Mouse (Mus musculus) layer of hippocampus, adult 8-10 months (tissue): ENCODE measurements around the gene Hal. TPM values are rescaled to one million over a fixed set of nuclear protein-coding genes. Genes with fewer than 3 reads are reported as not detected.

Experiments
- DNase-seq, 2 experiments: peaks; one replicate each; pipeline ENCODE4 v3.0.0; 2022; ENCODE audit warnings: low spot score in 2 of 2
- total RNA-seq, 4 experiments: library from RNA; stranded (reverse); gene quantifications; 2 replicates each; pipeline ENCODE4 v1.2.4; 2022

Gene Hal
- total RNA-seq, 4 experiments from 2014 or later: 0.16 to 0.75 (median 0.46) TPM

DNA sequence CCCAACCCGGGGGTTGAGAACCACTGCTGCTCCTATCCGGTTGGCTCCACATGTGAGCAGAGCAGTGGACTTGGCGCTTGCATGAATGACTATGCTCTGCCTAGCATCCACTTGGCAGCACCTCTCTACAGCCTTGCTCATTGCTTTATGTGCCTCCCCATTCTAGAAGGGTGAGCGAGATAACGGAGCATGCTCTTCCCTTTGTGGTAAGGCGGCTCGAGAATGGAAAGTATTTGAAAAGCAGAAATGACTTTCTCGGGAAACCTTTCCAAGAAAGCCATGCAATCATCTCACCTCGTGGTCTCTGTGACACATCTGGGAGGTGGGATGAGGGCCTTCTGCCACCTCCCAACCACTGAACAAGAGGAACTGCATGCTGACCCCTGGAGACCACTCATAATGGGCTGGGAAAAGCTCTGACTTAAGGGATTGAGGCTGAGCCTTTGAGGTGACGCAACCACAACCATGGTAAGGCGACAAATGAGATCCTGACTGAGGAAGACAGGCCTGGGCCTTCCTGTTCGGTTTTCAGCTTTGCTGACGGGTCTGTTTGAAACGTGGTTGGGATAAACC is 76.0 kb downstream of the Hal start:
- DNase-seq: no peak

DNA sequence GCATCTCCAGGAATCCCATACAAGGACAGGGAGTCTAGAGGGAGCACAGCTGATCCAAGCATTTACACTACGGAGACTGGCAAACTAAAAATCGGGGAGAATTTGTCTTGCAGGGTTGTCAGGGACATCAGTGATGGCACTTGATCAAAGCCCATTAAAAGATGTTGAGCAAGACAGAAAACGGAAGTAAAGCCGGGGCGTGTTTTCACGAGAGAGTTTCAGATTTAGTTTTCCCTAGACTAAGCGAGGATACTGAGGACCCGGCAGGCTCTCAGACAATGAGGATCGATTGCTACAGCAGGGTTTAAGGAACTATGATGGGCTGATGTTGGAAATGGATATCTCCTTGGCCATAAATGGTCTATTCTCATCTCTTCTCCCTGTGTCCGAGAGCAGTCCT is 78.5 kb downstream of the Hal start:
- no peak for DNase-seq

DNA sequence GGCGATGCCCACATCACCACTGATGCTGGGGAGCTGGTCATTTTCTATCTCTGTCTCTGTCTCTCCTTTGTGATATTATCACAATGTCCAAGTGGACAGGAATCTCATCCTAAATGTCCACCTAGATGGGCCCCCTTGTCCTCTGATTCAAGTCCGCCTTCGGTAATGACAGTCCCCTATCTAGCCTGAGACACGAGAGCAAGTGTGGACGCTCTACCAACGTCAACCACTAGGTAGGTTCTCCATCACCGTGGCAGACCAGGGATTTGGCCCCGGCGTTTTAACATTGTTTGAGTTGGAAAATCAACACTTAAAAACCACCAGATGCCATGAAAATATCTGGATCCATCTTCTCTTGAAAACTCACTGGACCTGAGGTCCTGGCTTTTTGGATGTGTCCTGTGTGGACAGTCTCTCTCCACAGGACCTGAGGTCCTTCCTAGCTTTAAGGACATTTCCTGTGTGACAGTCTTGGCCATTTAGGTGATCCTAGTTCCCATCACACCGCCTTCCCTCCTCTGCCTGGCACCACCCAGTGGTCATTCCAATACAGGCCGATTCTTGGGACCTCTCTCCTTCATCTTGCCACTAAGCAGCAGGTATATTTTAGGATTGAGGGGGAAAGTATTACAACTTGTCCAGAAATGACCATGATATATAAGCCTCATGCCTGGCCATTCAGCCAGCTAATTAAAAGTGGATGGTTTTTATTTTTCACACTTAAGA is 79.4 kb downstream of the Hal start:
- DNase-seq: no peak

DNA sequence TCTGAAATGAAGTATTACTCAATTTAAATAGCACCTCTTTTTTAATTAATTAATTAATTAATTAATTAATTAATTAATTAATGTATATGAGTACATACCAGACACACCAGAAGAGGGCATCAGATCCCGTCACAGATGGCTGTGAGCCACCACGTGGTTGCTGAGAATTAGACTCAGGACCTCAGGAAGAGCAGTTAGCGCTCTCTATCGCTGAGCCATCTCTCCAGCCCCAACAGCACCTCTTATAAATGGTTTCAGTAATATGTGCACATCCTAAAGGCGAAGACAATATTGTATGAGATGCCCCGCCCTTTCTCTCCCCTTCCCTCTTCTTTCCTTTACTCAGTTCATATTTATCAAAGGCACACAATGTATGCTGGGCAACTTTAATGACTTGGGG is 80.1 kb downstream of the Hal start:
- no peak for DNase-seq

Other genes with a start within 250 kb of the Hal start
- gene Elk3, start 177.6 kb upstream of the Hal start, total RNA-seq: 10 to 100 TPM in 2 of 4 experiments, 1 to 10 TPM in 2; 7.5 to 18.4 (median 12.0) TPM
- 10 to 100 TPM; 55.0 to 62.8 (median 60.4) TPM for gene Lta4h, start 35.4 kb upstream of the Hal start, total RNA-seq
- under 1 TPM; 0.25 to 0.52 (median 0.34) TPM for gene Amdhd1, start 51.3 kb downstream of the Hal start, total RNA-seq
- gene Ccdc38, start 51.9 kb downstream of the Hal start, total RNA-seq: under 1 TPM in 1 of 4 experiments, not detected in 3; 0.14 TPM
- 10 to 100 TPM in 2 of 4 experiments, 1 to 10 TPM in 2; 6.6 to 13.3 (median 10.9) TPM for gene Snrpf, start 100.9 kb downstream of the Hal start, total RNA-seq
- gene Ntn4, start 151.9 kb downstream of the Hal start, total RNA-seq: 1 to 10 TPM; 6.3 to 7.9 (median 7.3) TPM